Mouse (Mus musculus) spleen, adult 2 months (tissue): ENCODE measurements around the gene Emcn. TPM values are rescaled to one million over a fixed set of nuclear protein-coding genes. Genes with fewer than 3 reads are reported as not detected.

Source experiments
- DNase-seq, 2 experiments: peaks; one replicate each; pipeline versions ENCODE4 v3.0.0 to v3.0.0-alpha.2; 2012 to 2021; ENCODE audit warnings: low spot score in 2 of 2, low read depth in 1 of 2
- H3K27ac ChIP-seq: fragments of 200-500 bp; 2 replicates; pipeline ENCODE4 v1.5.1; 2012; ENCODE audit warnings: low read length, inconsistent platforms; ENCODE audit not compliant: insufficient read depth
- H3K27me3 ChIP-seq: fragments of 200-500 bp; 2 replicates; pipeline ENCODE4 v1.6.1; 2012; ENCODE audit warnings: mild to moderate bottlenecking, moderate library complexity, low read length, inconsistent platforms; ENCODE audit not compliant: control insufficient read depth, insufficient read depth
- H3K36me3 ChIP-seq: fragments of 200-500 bp; 2 replicates; pipeline ENCODE4 v1.6.1; 2012; ENCODE audit warnings: mild to moderate bottlenecking, low read length, inconsistent platforms; ENCODE audit not compliant: control insufficient read depth, insufficient read depth
- H3K4me1 ChIP-seq: fragments of 200-500 bp; 2 replicates; pipeline ENCODE4 v1.6.1; 2011; ENCODE audit warnings: inconsistent platforms; ENCODE audit not compliant: control insufficient read depth, insufficient read depth, insufficient read length
- H3K4me3 ChIP-seq: fragments of 200-500 bp; 2 replicates; pipeline ENCODE4 v1.5.1; 2011; ENCODE audit warnings: mild to moderate bottlenecking, inconsistent platforms; ENCODE audit not compliant: insufficient read depth, insufficient read length; ENCODE audit errors: extremely low read depth
- CTCF ChIP-seq: fragments of 200-500 bp; IDR thresholded peaks from 2 replicates; pipeline ENCODE4 v1.5.1; 2011; ENCODE audit warnings: mild to moderate bottlenecking, inconsistent platforms; ENCODE audit not compliant: insufficient read depth, insufficient read length, insufficient replicate concordance; ENCODE audit errors: extremely low read depth
- POLR2A ChIP-seq: fragments of 200-500 bp; IDR thresholded peaks from 2 replicates; pipeline ENCODE4 v1.6.1; 2011; ENCODE audit warnings: low read depth, low read length, inconsistent platforms
- WGBS: fragments of 180-500 bp; shearing (Covaris S2); methylation state at CpG from one replicate; pipeline ENCODE4 v1.1.7; 2018; 5-methylcytosine and 5-hydroxymethylcytosine counted together
- polyA plus RNA-seq: library from polyadenylated mRNA; depleted of rRNA; stranded (reverse); fragments of >200 nt; gene quantifications from 2 replicates; pipeline ENCODE4 v1.2.3, GENCODE M21; 2012

Gene Emcn
- polyA plus RNA-seq, 1 experiment = 0.77 TPM

GRCm38 (mm10) chr3:137312540-137312939 is 28.3 kb upstream of the Emcn start:
- H3K27me3 ChIP-seq = no peaks in the 10 kb centered on the region
- DNase-seq = no peak
- no peak overlapping the region for H3K4me3 ChIP-seq
- H3K36me3 ChIP-seq = no peaks in the 10 kb centered on the region
- no peaks in the 10 kb centered on the region for H3K4me1 ChIP-seq
- no peak for TF ChIP-seq CTCF
- TF ChIP-seq POLR2A = no peak
- no peak overlapping the region for H3K27ac ChIP-seq
- WGBS = 79% methylated on average over 3 of the region's 3 CpGs

- Histone ChIP-seq H3K27me3 (no peaks in the 10 kb centered on the region), H3K4me3 (no peak overlapping the region), H3K36me3 (no peaks in the 10 kb centered on the region), H3K4me1 (no peaks in the 10 kb centered on the region), H3K27ac (no peak overlapping the region)
- no peak for DNase-seq
- 88% methylated on average over 2 of the region's 2 CpGs for WGBS
- no peak for TF ChIP-seq POLR2A
- TF ChIP-seq CTCF = no peak
Measured at GRCm38 (mm10) chr3:137313775-137314362, 27.0 kb upstream of the Emcn start.

GRCm38 (mm10) chr3:137318371-137318770 is 22.5 kb upstream of the Emcn start:
- no peak for DNase-seq
- H3K4me1 ChIP-seq = no peaks in the 10 kb centered on the region
- H3K27ac ChIP-seq = no peak overlapping the region
- H3K36me3 ChIP-seq = no peaks in the 10 kb centered on the region
- H3K4me3 ChIP-seq = no peak overlapping the region
- no peak for TF ChIP-seq CTCF
- TF ChIP-seq POLR2A = no peak
- 92% methylated on average over 1 of the region's 2 CpGs for WGBS
- no peaks in the 10 kb centered on the region for H3K27me3 ChIP-seq

GRCm38 (mm10) chr3:137319950-137320349 is 20.9 kb upstream of the Emcn start:
- Histone ChIP-seq H3K36me3 (no peaks in the 10 kb centered on the region), H3K27me3 (no peaks in the 10 kb centered on the region), H3K27ac (no peak overlapping the region), H3K4me3 (no peak overlapping the region), H3K4me1 (no peaks in the 10 kb centered on the region)
- TF ChIP-seq POLR2A (no peak), CTCF (no peak)
- 91% methylated on average over 1 of the region's 1 CpGs for WGBS
- DNase-seq = no peak

- 71% methylated on average over 12 of the region's 12 CpGs for WGBS
- TF ChIP-seq POLR2A (no peak), CTCF (no peak)
- Histone ChIP-seq H3K27me3 (no peaks in the 10 kb centered on the region), H3K4me3 (no peak overlapping the region), H3K36me3 (no peaks in the 10 kb centered on the region), H3K27ac (no peak overlapping the region), H3K4me1 (no peaks in the 10 kb centered on the region)
- DNase-seq = no peak
Measured at GRCm38 (mm10) chr3:137322304-137322703, 18.6 kb upstream of the Emcn start.

- no peaks in the 10 kb centered on the region for H3K4me1 ChIP-seq
- no peaks in the 10 kb centered on the region for H3K36me3 ChIP-seq
- TF ChIP-seq CTCF (no peak), POLR2A (no peak)
- WGBS = 87% methylated on average over 9 of the region's 9 CpGs
- no peak for DNase-seq
- H3K27ac ChIP-seq = no peak overlapping the region
- H3K4me3 ChIP-seq = no peak overlapping the region
- no peaks in the 10 kb centered on the region for H3K27me3 ChIP-seq
Measured at GRCm38 (mm10) chr3:137329898-137330297, 11.0 kb upstream of the Emcn start.

GRCm38 (mm10) chr3:137330950-137331349 is 9.9 kb upstream of the Emcn start:
- H3K27me3 ChIP-seq = no peaks in the 10 kb centered on the region
- DNase-seq = no peak
- H3K4me1 ChIP-seq = no peaks in the 10 kb centered on the region
- no peak overlapping the region for H3K4me3 ChIP-seq
- TF ChIP-seq POLR2A (no peak), CTCF (no peak)
- H3K27ac ChIP-seq = no peak overlapping the region
- 35% methylated on average over 4 of the region's 4 CpGs for WGBS
- no peaks in the 10 kb centered on the region for H3K36me3 ChIP-seq

GRCm38 (mm10) chr3:137332531-137332930 is 8.3 kb upstream of the Emcn start:
- Histone ChIP-seq H3K36me3 (no peaks in the 10 kb centered on the region), H3K4me1 (no peaks in the 10 kb centered on the region), H3K27me3 (no peaks in the 10 kb centered on the region), H3K27ac (no peak overlapping the region), H3K4me3 (no peak overlapping the region)
- no peak for TF ChIP-seq POLR2A
- TF ChIP-seq CTCF = no peak
- WGBS = 89% methylated on average over 4 of the region's 4 CpGs
- no peak for DNase-seq
